Mouse (Mus musculus): ENCODE measurements at regions not wholly inside any gene's neighbourhood (a gene's known extent, or its start where the extent isn't known, plus 50 kb on each side); places are given as distances from the start of the nearest gene placed in this dataset.

DNA sequence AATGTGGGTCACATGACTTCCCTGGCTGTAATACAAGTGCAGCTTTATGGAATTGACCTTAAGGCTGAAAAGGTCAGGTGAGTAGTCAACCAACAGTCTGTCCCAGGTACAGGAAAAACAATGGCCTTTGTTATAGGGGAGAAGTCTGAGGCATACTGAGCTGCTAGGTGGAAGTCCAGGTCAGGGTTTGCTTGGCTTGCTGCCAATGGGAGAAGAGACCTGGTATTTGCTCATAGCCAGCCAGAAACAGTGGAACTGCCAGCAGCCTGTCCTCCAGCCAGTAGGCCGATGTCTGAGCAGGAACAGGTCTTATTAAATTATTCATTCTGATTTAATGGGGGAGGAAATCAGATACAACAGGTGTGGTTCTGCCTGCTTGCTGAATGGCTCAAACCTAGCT lies 55.6 kb upstream of the Arhgap5 start:
- TF ChIP-seq CTCF (IDR thresholded peaks at IDR 0.05; ENCODE audit: borderline replicate concordance, insufficient read depth, low read length) (no peak), POLR2A (IDR thresholded peaks at IDR 0.05; ENCODE audit: low read depth, low read length) (no peak)

Data from embryonic fibroblast, embryonic 13.5 days (primary cell).